Mouse (Mus musculus): ENCODE results near the gene Sult1e1. TPM values are rescaled to one million over a fixed set of nuclear protein-coding genes. Genes with fewer than 3 reads are reported as not detected.

Gene Sult1e1
- polyA plus RNA-seq, 1 experiment from 2014 or later = not detected

DNA sequence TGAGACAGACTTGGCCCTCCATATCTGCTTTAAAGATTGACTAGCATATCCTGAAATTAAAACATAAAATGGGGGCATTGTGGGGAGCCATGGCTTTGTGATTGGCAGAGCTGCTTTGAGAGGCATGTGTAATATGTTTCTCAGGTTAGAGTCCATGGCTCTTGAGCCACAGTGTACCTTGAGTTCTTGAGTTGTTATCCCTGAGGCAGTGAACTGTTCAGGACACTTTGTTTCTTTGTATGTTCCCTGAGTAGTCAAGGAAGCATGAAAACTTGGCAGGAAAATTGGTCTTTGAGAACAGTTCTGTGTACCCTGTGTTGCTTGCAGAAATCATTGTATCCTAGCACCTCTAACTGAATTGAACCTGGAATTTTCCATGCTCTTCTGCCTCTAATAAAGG lies 28.4 kb downstream of the Sult1e1 start:
- Histone ChIP-seq H3K9ac (no peak overlapping the region), H3K4me3 (no peak overlapping the region), H3K4me2 (no peak overlapping the region), H3K9me3 (replicated peaks) (no peaks in the 10 kb centered on the region), H3K27me3 (replicated peaks) (no peaks in the 10 kb centered on the region), H3K27ac (no peak overlapping the region), H3K4me1 (no peaks in the 10 kb centered on the region), H3K36me3 (no peaks in the 10 kb centered on the region)
- ATAC-seq = no peak

GRCm38 (mm10) chr5:87562526-87562925 lies 28.9 kb downstream of the Sult1e1 start:
- no peak overlapping the region for H3K4me2 ChIP-seq
- H3K4me3 ChIP-seq = no peak overlapping the region
- no peak for ATAC-seq
- H3K27me3 ChIP-seq (replicated peaks) = no peaks in the 10 kb centered on the region
- H3K9ac ChIP-seq = no peak overlapping the region
- 45% methylated on average over 4 of the region's 4 CpGs for WGBS (ENCODE audit: insufficient replicate concordance)
- no peaks in the 10 kb centered on the region for H3K36me3 ChIP-seq
- no peak overlapping the region for H3K27ac ChIP-seq
- no peaks in the 10 kb centered on the region for H3K9me3 ChIP-seq (replicated peaks)
- H3K4me1 ChIP-seq = no peaks in the 10 kb centered on the region

DNA sequence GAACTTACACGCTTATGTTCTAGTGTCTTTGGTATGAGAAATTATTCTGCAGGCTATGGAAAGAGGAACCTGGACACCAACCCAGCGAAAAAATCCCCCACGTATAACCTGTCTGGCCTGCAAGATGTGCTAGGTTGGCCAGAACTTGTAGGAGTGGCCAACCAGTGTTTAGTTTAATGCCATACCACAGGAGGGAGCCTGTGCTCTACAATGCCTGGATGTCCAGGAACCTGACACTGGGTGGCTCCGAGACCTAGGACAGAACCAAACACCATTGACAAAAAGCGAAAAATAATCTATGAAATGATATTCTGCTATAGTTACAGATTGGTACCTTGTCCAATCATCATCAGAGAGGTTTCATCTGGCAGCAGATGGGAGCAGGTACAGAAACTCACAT lies 31.2 kb downstream of the Sult1e1 start:
- Histone ChIP-seq H3K27me3 (replicated peaks) (no peaks in the 10 kb centered on the region), H3K4me2 (no peak overlapping the region), H3K9ac (no peak overlapping the region), H3K36me3 (no peaks in the 10 kb centered on the region), H3K4me1 (no peaks in the 10 kb centered on the region), H3K4me3 (no peak overlapping the region), H3K9me3 (replicated peaks) (no peaks in the 10 kb centered on the region), H3K27ac (no peak overlapping the region)
- WGBS (ENCODE audit: insufficient replicate concordance) = 50% methylated on average over 5 of the region's 5 CpGs
- no peak for ATAC-seq

GRCm38 (mm10) chr5:87550935-87551334 lies 40.5 kb downstream of the Sult1e1 start:
- Histone ChIP-seq H3K27ac (no peak overlapping the region), H3K4me1 (no peaks in the 10 kb centered on the region), H3K9ac (no peak overlapping the region), H3K4me3 (no peak overlapping the region), H3K36me3 (no peaks in the 10 kb centered on the region), H3K9me3 (replicated peaks) (no peaks in the 10 kb centered on the region), H3K27me3 (replicated peaks) (no peaks in the 10 kb centered on the region), H3K4me2 (no peak overlapping the region)
- WGBS (ENCODE audit: insufficient replicate concordance) = 23% methylated on average over 1 of the region's 1 CpGs
- ATAC-seq = no peak

- no peak within 1 kb of the TSS for H3K4me2 ChIP-seq
- no peak within 1 kb of the TSS for H3K27ac ChIP-seq
- H3K9me3 ChIP-seq (replicated peaks) = no peaks in the 10 kb centered on the region
- H3K4me3 ChIP-seq = no peak within 1 kb of the TSS
- H3K27me3 ChIP-seq (replicated peaks) = no peaks in the 10 kb centered on the region
- H3K9ac ChIP-seq = no peak within 1 kb of the TSS
- no peak for ATAC-seq
- WGBS (ENCODE audit: insufficient replicate concordance) = 83% methylated on average over 2 of the region's 2 CpGs
- no peaks in the 10 kb centered on the region for H3K36me3 ChIP-seq
- no peaks in the 10 kb centered on the region for H3K4me1 ChIP-seq
These were observed 53.3 kb downstream of the Sult1e1 start, which contains the start of gene Sult1b1 for GRCm38 (mm10) chr5:87538111-87538510. Gene Sult1b1, minus strand, starts transcription at chr5:87538195.

DNA sequence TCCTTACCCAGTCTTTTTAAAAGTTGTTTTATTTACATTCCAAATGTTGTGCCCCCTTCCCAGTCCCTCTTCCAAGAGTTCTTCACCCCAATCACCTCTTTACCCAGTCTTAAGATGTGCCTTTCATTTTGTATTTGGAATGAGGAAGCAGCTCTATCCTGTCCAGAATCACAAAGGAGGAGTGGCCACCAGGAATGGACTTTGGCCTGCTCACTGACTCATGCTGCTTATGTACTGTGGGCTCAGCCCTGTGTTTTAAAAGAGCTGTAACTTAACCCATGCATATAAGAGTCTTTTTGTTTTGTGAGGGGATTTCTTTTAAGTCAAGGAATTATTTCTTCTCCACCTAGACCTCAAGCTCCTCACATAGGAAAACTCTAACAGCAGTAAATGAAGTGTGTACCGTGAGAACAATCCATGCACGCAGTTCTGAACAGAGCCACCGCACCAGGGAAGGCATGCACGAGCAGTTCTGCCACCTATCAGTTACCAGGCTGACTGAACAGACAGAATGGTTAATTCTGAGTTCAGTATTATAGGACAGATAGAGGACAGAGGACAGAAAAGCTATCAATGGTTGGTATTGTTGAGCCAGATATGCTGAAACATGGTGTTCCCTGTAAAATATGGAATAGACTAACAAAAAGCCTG lies 55.3 kb downstream of the Sult1e1 start:
- Histone ChIP-seq H3K9ac (no peak overlapping the region), H3K27ac (0 out of 2 replicates have a peak overlapping the region, but pooled peaks have one; percentile 41)
- ATAC-seq = peak; percentile 54; the same call in 1 of the 2 replicates

GRCm38 (mm10) chr5:87532288-87532687 lies 59.1 kb downstream of the Sult1e1 start:
- Histone ChIP-seq H3K27me3 (replicated peaks) (no peaks in the 10 kb centered on the region), H3K4me1 (no peaks in the 10 kb centered on the region), H3K4me2 (no peak overlapping the region), H3K27ac (no peak overlapping the region), H3K4me3 (no peak overlapping the region), H3K36me3 (no peaks in the 10 kb centered on the region), H3K9ac (no peak overlapping the region), H3K9me3 (replicated peaks) (no peaks in the 10 kb centered on the region)
- peak; percentile 70 for ATAC-seq
- WGBS (ENCODE audit: insufficient replicate concordance) = 50% methylated on average over 2 of the region's 2 CpGs

More for the DNA sequence above, 55.3 kb downstream of the Sult1e1 start:
- Histone ChIP-seq H3K9me3 (replicated peaks) (no peaks in the 10 kb centered on the region), H3K36me3 (no peaks in the 10 kb centered on the region), H3K4me3 (no peak overlapping the region), H3K27me3 (replicated peaks) (no peaks in the 10 kb centered on the region), H3K4me2 (no peak overlapping the region), H3K4me1 (no peaks in the 10 kb centered on the region)
- WGBS (ENCODE audit: insufficient replicate concordance) = 69% methylated on average over 4 of the region's 4 CpGs

Small RNA genes within 50 kb of the gene (microRNA-seq; reads per million reads assigned to microRNA genes)
- gene Mir3969 = 3.5 reads per million, percentile 2 among the genes with 10 or more reads in this experiment

Other genes with a start within 250 kb of the Sult1e1 start
- gene Ugt2b38, start 167.4 kb downstream of the Sult1e1 start, polyA plus RNA-seq (2016; fragmentation: Nextera tagmentation; extraction: Ambion mirVana) = not detected in 2 replicates
- not detected in 2 replicates for gene Ugt2a2, start 109.3 kb downstream of the Sult1e1 start, polyA plus RNA-seq (2016; fragmentation: Nextera tagmentation; extraction: Ambion mirVana)
- not detected in 2 replicates for gene Gm43638, start 104.8 kb downstream of the Sult1e1 start, polyA plus RNA-seq (2016; fragmentation: Nextera tagmentation; extraction: Ambion mirVana)
- gene Ugt2a1, start 100.7 kb downstream of the Sult1e1 start, polyA plus RNA-seq (2016; fragmentation: Nextera tagmentation; extraction: Ambion mirVana) = not detected in 2 replicates
- gene Sult1b1, start 53.4 kb downstream of the Sult1e1 start, polyA plus RNA-seq (2016; fragmentation: Nextera tagmentation; extraction: Ambion mirVana) = 0.48 and 0.64 TPM in 2 replicates
- 0.89 and 1.0 TPM in 2 replicates for gene Sult1d1, start 22.6 kb downstream of the Sult1e1 start, polyA plus RNA-seq (2016; fragmentation: Nextera tagmentation; extraction: Ambion mirVana)
- not detected in 2 replicates for gene Csn1s1, start 74.6 kb upstream of the Sult1e1 start, polyA plus RNA-seq (2016; fragmentation: Nextera tagmentation; extraction: Ambion mirVana)
- not detected in 2 replicates for gene Csn2, start 108.0 kb upstream of the Sult1e1 start, polyA plus RNA-seq (2016; fragmentation: Nextera tagmentation; extraction: Ambion mirVana)
- not detected in 2 replicates for gene Csn1s2a, start 183.0 kb upstream of the Sult1e1 start, polyA plus RNA-seq (2016; fragmentation: Nextera tagmentation; extraction: Ambion mirVana)
- gene Csn1s2b, start 216.5 kb upstream of the Sult1e1 start, polyA plus RNA-seq (2016; fragmentation: Nextera tagmentation; extraction: Ambion mirVana) = not detected in 2 replicates
- gene Prr27, start 234.1 kb upstream of the Sult1e1 start, polyA plus RNA-seq (2016; fragmentation: Nextera tagmentation; extraction: Ambion mirVana) = not detected in 2 replicates